Mouse (Mus musculus) C2C12 (cell line): ENCODE measurements around the gene Slc22a3.

Experiments
- CEBPB ChIP-seq: IDR thresholded peaks from one replicate; pipeline ENCODE4 v1.6.1; 2011; ENCODE audit warnings: low read depth, mild to moderate bottlenecking, control low read depth, moderate library complexity
- CTCF ChIP-seq: IDR thresholded peaks from one replicate; pipeline ENCODE4 v1.5.1; 2011; ENCODE audit not compliant: control insufficient read depth, insufficient read depth, insufficient read length
- MAX ChIP-seq: IDR thresholded peaks from one replicate; pipeline ENCODE4 v1.6.1; 2011; ENCODE audit warnings: mild to moderate bottlenecking, control low read depth
- MYOG ChIP-seq: IDR thresholded peaks from one replicate; pipeline ENCODE4 v1.6.1; 2011; ENCODE audit not compliant: control insufficient read depth, insufficient read length; ENCODE audit errors: extremely low read depth
- USF1 ChIP-seq: IDR thresholded peaks from one replicate; pipeline ENCODE4 v1.6.1; 2011; ENCODE audit warnings: low read depth, mild to moderate bottlenecking, control low read depth, moderate library complexity

- TF ChIP-seq CTCF = no peak
- TF ChIP-seq MYOG = no peak
- TF ChIP-seq USF1 = no peak
- no peak for TF ChIP-seq CEBPB
- TF ChIP-seq MAX = no peak
Observed at GRCm38 (mm10) chr17:12530081-12530480, 22.6 kb upstream of the Slc22a3 start.
